Mouse (Mus musculus) frontal cortex, adult 2 months (tissue): ENCODE measurements at regions not wholly inside any gene's neighbourhood (a gene's known extent, or its start where the extent isn't known, plus 50 kb on each side); places are given as distances from the start of the nearest gene placed in this dataset.

Experiments
- DNase-seq, 2 experiments: peaks; one replicate each; pipeline ENCODE4 v3.0.0; 2022; ENCODE audit warnings: low spot score in 1 of 2; ENCODE audit errors: extremely low spot score in 1 of 2

DNA sequence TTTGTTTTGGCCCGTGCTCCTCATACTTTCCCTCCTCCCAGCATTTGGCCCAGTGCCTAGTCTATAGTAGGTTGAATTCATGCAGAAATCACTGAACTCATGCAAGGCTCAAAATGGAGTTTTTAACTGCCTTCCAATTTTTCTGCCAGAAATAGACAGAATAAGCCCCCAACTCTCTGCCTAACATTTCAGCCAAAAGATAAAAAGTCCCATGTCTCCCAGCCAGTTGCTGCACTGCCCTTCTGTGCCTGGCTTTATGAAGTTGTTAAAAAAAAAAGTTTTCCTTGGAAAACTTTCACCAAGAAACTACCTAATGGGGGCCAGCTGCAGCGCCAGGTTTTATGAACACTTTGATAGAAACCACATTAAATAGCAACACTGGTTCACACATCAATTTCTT, 222.0 kb downstream of the Zic3 start:
- no peak for DNase-seq

GRCm38 (mm10) chrX:58256043-58256442, 233.5 kb downstream of the Zic3 start:
- DNase-seq: no peak

GRCm38 (mm10) chrX:58282903-58283302, 260.4 kb downstream of the Zic3 start:
- no peak for DNase-seq

DNA sequence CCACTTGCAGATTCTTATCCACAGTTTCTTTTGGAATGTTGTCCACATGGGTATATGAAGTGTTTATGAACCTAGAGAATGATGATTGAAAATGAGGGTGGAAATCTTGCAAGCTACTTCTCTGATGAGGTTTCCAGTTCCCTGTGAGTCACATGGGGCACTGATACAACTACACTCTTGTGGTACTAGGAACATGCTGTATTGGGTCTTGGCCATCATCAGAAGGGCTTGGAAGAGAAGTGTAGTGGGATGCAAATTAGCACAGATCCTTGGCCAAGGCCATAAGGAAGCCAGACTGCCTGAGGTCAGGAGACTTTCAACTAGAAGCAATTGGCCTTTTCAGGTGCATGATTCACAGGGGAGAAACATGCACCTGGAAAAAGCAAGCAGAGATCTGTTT, 300.3 kb downstream of the Zic3 start:
- DNase-seq: no peak

- DNase-seq: no peak
Measured at GRCm38 (mm10) chrX:58351606-58352005, 329.1 kb downstream of the Zic3 start.

DNA sequence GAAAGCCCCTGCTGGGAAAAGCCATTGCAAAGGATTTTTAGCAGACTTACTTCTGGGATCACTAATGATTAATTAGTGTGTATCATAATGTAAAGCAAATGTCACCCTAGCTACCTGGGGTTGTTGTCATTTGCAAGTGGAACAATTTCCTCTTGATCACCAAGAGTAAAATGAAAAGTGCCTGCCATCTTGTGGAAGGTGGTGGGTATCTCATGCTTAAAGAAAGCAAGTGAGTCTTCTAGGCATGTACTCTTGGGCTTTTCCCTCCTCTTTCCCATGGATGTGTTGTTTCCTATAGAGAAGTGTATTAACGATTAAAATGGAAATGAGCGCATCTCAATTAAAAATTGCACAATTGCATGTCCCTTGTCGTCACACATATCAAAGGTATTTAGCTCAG, 355.4 kb downstream of the Zic3 start:
- peak in 1 of 2 experiments; percentile 51 for DNase-seq
